Mouse (Mus musculus) erythroblast, embryonic 14.5 days (primary cell): ENCODE results near the gene Ptcd2.

Source experiments
- GATA1 ChIP-seq: IDR thresholded peaks from 2 replicates; pipeline ENCODE4 v1.6.1; 2012; ENCODE audit warnings: low read length, inconsistent platforms, mixed read lengths
- TAL1 ChIP-seq: IDR thresholded peaks from 3 replicates; pipeline ENCODE4 v1.6.1; 2012; ENCODE audit warnings: low read length, inconsistent platforms, mixed read lengths

DNA sequence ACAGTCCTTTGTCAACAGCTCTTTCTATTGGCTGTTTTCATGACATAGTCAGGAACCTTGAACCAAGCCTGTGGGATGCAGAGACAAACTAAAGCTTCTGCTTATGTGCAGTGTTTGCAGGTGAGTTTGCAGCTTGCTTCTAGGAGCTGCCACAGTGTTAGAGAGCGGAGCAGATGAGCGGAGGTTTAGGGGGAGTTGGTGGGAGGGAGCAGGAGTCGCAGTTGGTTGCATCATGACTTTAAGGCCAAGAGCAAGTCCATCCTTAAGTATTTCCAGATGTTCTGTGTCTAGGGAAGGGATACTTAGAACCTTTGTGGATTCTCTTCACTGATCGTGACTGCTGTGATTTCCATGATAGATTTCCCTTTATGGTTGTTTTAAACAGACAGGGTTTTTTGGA, 29.7 kb upstream of the Ptcd2 start:
- TF ChIP-seq GATA1 (no peak), TAL1 (no peak)
